Mouse (Mus musculus): Measurements from ENCODE around the gene Fbxo31. TPM values are rescaled to one million over a fixed set of nuclear protein-coding genes. Genes with fewer than 3 reads are reported as not detected.
A peak's percentile ranks its signal among the peaks of the same experiment; 100 is the strongest.

Fbxo31 gene
- polyA plus RNA-seq, 1 experiment from 2014 or later: 20.0 TPM

DNA sequence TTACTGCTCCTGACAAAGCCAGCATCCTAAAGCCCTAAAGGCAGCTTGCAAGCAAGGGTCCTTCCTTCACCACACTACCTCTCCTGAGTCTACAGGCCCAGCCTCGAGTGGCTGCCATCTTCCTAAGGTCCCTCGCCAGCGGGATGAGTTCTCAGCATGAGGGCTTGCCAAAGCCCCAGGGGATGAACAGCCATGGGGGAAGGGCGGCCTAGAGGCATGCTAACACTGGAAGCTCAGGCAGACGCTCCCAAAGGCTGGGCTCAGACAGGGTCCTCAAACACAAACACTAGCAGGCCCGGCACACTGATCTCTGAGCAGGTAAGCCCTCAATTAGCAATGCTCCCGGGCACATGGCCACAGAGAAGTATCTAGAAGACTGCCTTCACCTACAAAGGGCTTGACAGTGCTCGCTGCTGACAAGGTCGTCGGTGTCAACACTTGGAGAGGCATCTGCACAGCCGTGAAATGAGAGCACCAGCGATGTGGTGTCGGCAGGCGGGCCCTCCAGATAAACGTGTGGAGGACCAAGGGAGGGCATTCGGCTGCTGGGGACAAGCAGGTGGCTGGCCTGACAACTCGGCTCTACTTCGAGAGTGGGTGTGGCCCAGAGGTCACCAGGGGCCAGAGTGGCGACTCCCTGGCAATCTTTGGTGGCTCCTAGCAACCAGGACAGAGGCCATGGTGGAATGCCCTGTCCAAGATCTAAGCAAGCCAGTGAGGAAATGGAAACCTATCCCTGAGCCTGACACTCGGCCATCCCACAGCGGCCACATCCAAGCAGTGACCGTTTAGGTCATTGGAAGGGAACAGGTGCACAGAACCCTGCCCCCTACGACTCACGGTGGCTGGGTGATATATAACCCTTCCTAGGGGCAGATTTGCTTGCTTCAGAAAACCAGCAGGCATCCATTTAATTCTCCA is 27.3 kb downstream of the Fbxo31 start:
- no peak for DNase-seq (ENCODE audit: low spot score)
- H3K4me2 ChIP-seq (ENCODE audit: low read depth): no peak overlapping the region
- H3K9ac ChIP-seq (ENCODE audit: low read length): no peak overlapping the region
- no peaks in the 10 kb centered on the region for H3K9me3 ChIP-seq (ENCODE audit: control insufficient read depth, low read length)
- no peak overlapping the region for H3K27ac ChIP-seq (ENCODE audit: low read depth, low read length)
- peaks cover 5% of the 10 kb centered on the region; the same call in 1 of the 2 replicates for H3K36me3 ChIP-seq (ENCODE audit: control insufficient read depth, insufficient read depth, low read length)
- 72% methylated on average over 24 of the region's 24 CpGs for WGBS
- H3K4me3 ChIP-seq (ENCODE audit: low read depth, low read length): no peak overlapping the region
- H3K4me1 ChIP-seq (ENCODE audit: control insufficient read depth, insufficient read depth, low read length): no peaks in the 10 kb centered on the region
- H3K27me3 ChIP-seq (ENCODE audit: control insufficient read depth, insufficient read depth, low read length): no peaks in the 10 kb centered on the region
- ATAC-seq (ENCODE audit: insufficient read depth, low FRiP score, low TSS enrichment): no peak

DNA sequence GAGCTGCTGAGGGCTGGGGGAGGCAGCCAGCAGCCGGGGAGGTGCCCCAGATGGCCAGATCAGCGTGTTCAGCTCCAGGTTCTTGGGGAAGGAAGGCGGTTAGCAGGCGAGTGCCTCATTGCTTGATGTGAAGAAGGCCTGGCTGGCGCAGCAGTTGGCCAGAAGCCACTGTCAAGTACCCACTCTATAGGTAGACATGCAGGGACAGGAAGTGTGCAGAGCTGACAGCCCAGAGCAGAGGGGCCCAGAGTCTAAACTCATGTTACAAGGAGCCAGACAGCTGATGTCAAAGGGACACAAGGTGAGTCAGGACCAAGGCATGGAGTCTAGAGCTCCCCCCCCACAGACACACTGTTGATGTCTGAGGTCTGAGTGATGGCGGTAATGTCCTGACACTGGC is 28.6 kb downstream of the Fbxo31 start:
- no peak for ATAC-seq (ENCODE audit: insufficient read depth, low FRiP score, low TSS enrichment)
- 88% methylated on average over 6 of the region's 6 CpGs for WGBS

DNA sequence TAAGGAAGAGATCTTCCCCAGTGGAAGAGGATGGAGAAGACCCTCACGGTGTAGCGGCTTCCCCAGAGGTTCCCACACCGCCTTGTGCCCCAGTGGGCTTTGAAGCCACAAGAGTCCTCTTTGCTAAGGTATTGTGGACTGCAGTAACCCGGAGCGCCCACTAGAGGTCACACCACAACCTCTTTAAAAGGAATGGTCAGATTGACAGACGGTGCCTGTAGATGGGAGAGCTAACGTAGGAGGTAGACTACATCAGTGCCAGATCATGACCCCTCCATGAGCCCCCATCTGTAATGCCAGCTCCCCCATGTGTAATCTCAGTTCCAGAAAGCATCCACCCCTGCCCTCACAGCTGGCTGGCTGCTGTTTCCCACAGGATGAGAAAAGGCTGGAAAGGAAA is 31.5 kb downstream of the Fbxo31 start:
- H3K4me2 ChIP-seq (ENCODE audit: low read depth): no peak overlapping the region
- peak; percentile 79 for DNase-seq (ENCODE audit: low spot score)
- 9% methylated on average over 7 of the region's 7 CpGs for WGBS
- no peaks in the 10 kb centered on the region for H3K27me3 ChIP-seq (ENCODE audit: control insufficient read depth, insufficient read depth, low read length)
- no peaks in the 10 kb centered on the region for H3K36me3 ChIP-seq (ENCODE audit: control insufficient read depth, insufficient read depth, low read length)
- H3K4me3 ChIP-seq (ENCODE audit: low read depth, low read length): no peak overlapping the region
- no peaks in the 10 kb centered on the region for H3K4me1 ChIP-seq (ENCODE audit: control insufficient read depth, insufficient read depth, low read length)
- no peaks in the 10 kb centered on the region for H3K9me3 ChIP-seq (ENCODE audit: control insufficient read depth, low read length)
- no peak overlapping the region for H3K27ac ChIP-seq (ENCODE audit: low read depth, low read length)
- no peak for ATAC-seq (ENCODE audit: insufficient read depth, low FRiP score, low TSS enrichment)
- no peak overlapping the region for H3K9ac ChIP-seq (ENCODE audit: low read length)

More for the DNA sequence above, 28.6 kb downstream of the Fbxo31 start:
- no peak for DNase-seq (ENCODE audit: low spot score)
- H3K27ac ChIP-seq (ENCODE audit: low read depth, low read length): no peak overlapping the region
- no peak overlapping the region for H3K9ac ChIP-seq (ENCODE audit: low read length)
- no peak overlapping the region for H3K4me2 ChIP-seq (ENCODE audit: low read depth)
- no peaks in the 10 kb centered on the region for H3K4me1 ChIP-seq (ENCODE audit: control insufficient read depth, insufficient read depth, low read length)
- no peaks in the 10 kb centered on the region for H3K27me3 ChIP-seq (ENCODE audit: control insufficient read depth, insufficient read depth, low read length)
- no peaks in the 10 kb centered on the region for H3K9me3 ChIP-seq (ENCODE audit: control insufficient read depth, low read length)
- H3K4me3 ChIP-seq (ENCODE audit: low read depth, low read length): no peak overlapping the region
- H3K36me3 ChIP-seq (ENCODE audit: control insufficient read depth, insufficient read depth, low read length): peaks cover 5% of the 10 kb centered on the region; the same call in 1 of the 2 replicates

DNA sequence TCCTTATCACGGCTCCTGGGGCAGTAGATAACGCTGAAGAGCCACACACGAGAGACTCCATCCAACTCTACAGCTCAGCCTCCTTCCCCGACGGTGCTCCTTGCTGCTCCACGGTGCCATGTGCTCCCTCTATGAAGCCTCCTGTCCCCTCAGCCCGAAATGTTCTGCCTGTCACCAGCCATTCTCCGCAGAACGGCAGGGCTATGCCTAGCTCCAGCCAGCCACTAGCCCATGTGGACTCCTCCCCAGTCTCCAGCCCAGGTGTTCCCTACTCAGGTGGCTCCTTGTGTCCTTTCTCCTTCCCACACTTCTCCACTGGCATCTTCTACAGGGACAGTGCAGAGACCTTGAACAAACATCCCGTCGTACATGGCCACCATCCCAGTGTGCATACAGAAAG is 33.7 kb downstream of the Fbxo31 start:
- 79% methylated on average over 11 of the region's 11 CpGs for WGBS
- Histone ChIP-seq H3K36me3 (ENCODE audit: control insufficient read depth, insufficient read depth, low read length) (no peaks in the 10 kb centered on the region), H3K9ac (ENCODE audit: low read length) (no peak overlapping the region), H3K27ac (ENCODE audit: low read depth, low read length) (no peak overlapping the region), H3K9me3 (ENCODE audit: control insufficient read depth, low read length) (no peaks in the 10 kb centered on the region), H3K4me1 (ENCODE audit: control insufficient read depth, insufficient read depth, low read length) (no peaks in the 10 kb centered on the region), H3K4me2 (ENCODE audit: low read depth) (no peak overlapping the region), H3K4me3 (ENCODE audit: low read depth, low read length) (no peak overlapping the region), H3K27me3 (ENCODE audit: control insufficient read depth, insufficient read depth, low read length) (no peaks in the 10 kb centered on the region)
- DNase-seq (ENCODE audit: low spot score): no peak
- ATAC-seq (ENCODE audit: insufficient read depth, low FRiP score, low TSS enrichment): no peak

DNA sequence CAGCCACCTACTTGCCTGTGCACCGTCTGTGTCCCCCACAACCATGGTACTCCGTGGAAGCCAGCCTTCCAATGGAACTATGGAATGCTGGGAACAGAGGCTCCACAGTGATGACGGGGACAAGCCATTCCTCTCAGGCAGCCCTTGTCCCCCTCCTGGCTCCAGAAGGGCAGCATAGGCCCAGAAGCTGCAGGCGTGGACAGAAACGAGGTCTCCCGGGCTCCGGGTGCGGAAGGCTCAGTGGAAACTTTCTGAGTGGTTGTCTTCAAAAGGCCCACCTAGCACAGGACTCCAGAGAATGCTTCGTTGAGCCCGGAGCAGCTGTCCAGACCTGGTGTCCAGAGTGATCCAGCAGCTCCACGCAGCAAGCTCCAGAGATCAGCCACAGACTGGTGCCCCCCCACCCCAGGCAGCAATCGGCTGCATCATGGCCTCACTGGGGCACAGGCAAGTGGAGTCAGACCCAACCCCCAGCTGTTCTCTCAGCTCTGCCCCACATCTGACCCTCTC is 34.3 kb downstream of the Fbxo31 start, which contains the start of gene 1700018B08Rik:
TSS of gene 1700018B08Rik (minus strand) at position 45 of the 510 bp plus-strand sequence.
- Histone ChIP-seq H3K4me1 (ENCODE audit: control insufficient read depth, insufficient read depth, low read length) (no peaks in the 10 kb centered on the region), H3K9me3 (ENCODE audit: control insufficient read depth, low read length) (no peaks in the 10 kb centered on the region), H3K27me3 (ENCODE audit: control insufficient read depth, insufficient read depth, low read length) (no peaks in the 10 kb centered on the region), H3K9ac (ENCODE audit: low read length) (no peak within 1 kb of the TSS), H3K4me2 (ENCODE audit: low read depth) (no peak within 1 kb of the TSS), H3K4me3 (ENCODE audit: low read depth, low read length) (no peak within 1 kb of the TSS), H3K27ac (ENCODE audit: low read depth, low read length) (no peak within 1 kb of the TSS), H3K36me3 (ENCODE audit: control insufficient read depth, insufficient read depth, low read length) (no peaks in the 10 kb centered on the region)
- 91% methylated on average over 12 of the region's 12 CpGs for WGBS
- no peak for DNase-seq (ENCODE audit: low spot score)
- no peak for ATAC-seq (ENCODE audit: insufficient read depth, low FRiP score, low TSS enrichment)

DNA sequence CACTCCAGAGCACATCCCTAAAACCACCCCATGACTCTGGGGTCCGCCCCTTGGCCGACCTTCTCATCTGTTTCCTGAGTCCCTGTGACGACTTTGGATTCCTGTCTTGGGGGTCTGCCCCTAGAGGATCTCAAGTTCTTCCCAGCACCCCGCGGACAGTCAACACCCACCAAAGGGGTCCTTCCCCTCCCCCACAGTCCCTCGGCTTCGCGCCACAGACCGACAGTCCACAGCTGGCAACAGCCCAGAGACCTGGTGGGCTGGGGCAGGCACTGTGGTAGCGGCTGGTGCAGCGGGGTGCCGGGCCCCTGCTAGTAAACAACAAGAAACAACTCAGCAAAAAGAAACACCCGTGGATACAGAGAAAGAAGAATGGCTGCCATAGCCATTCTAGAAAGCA is 35.7 kb downstream of the Fbxo31 start:
- no peaks in the 10 kb centered on the region for H3K4me1 ChIP-seq (ENCODE audit: control insufficient read depth, insufficient read depth, low read length)
- H3K9me3 ChIP-seq (ENCODE audit: control insufficient read depth, low read length): no peaks in the 10 kb centered on the region
- no peaks in the 10 kb centered on the region for H3K36me3 ChIP-seq (ENCODE audit: control insufficient read depth, insufficient read depth, low read length)
- H3K27me3 ChIP-seq (ENCODE audit: control insufficient read depth, insufficient read depth, low read length): no peaks in the 10 kb centered on the region
- H3K4me2 ChIP-seq (ENCODE audit: low read depth): no peak overlapping the region
- no peak for ATAC-seq (ENCODE audit: insufficient read depth, low FRiP score, low TSS enrichment)
- no peak overlapping the region for H3K27ac ChIP-seq (ENCODE audit: low read depth, low read length)
- WGBS: 73% methylated on average over 13 of the region's 13 CpGs
- no peak overlapping the region for H3K4me3 ChIP-seq (ENCODE audit: low read depth, low read length)
- DNase-seq (ENCODE audit: low spot score): no peak
- no peak overlapping the region for H3K9ac ChIP-seq (ENCODE audit: low read length)

DNA sequence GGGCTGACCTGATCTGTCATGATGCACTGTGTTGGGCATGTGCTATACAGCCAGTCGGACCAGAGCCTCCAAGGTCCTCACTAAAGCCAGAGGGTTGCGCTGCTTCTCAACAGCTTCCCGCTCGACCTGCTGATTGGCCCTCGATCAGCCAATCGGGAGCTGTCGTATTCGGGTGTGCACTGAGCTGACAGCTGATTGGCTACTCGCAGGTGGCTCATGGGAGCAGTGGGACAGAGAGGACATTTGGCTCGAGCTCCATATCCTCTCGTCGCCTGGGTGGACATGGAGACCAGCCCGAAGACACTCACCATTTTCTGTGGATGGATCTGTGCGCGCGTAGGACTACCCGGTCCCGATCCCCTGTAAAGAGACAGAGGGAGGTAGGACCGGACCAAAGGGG is 36.7 kb downstream of the Fbxo31 start:
- H3K9me3 ChIP-seq (ENCODE audit: control insufficient read depth, low read length): no peaks in the 10 kb centered on the region
- DNase-seq (ENCODE audit: low spot score): no peak
- 81% methylated on average over 19 of the region's 19 CpGs for WGBS
- no peak overlapping the region for H3K9ac ChIP-seq (ENCODE audit: low read length)
- H3K27ac ChIP-seq (ENCODE audit: low read depth, low read length): no peak overlapping the region
- no peak for ATAC-seq (ENCODE audit: insufficient read depth, low FRiP score, low TSS enrichment)
- no peaks in the 10 kb centered on the region for H3K36me3 ChIP-seq (ENCODE audit: control insufficient read depth, insufficient read depth, low read length)
- no peaks in the 10 kb centered on the region for H3K4me1 ChIP-seq (ENCODE audit: control insufficient read depth, insufficient read depth, low read length)
- no peak overlapping the region for H3K4me3 ChIP-seq (ENCODE audit: low read depth, low read length)
- no peaks in the 10 kb centered on the region for H3K27me3 ChIP-seq (ENCODE audit: control insufficient read depth, insufficient read depth, low read length)
- no peak overlapping the region for H3K4me2 ChIP-seq (ENCODE audit: low read depth)

DNA sequence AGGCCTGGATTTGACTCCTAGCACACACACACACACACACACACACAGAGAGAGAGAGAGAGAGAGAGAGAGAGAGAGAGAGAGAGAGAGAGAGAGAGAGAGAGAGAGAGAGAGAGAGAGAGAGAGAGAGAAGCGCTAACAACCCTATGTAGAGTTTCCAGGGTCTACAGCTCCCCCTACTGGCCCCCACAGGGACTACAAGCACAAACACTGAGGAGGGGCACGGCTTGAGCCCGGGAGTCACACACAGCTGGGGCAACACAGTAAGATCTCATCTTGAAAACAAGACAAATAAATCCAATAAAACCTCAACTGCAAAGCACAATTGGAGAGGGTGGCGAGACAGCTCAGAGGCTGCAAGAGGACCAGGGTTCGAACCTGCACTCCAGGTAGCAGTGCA is 46.2 kb downstream of the Fbxo31 start:
- DNase-seq (ENCODE audit: low spot score) (peak; percentile 61), ATAC-seq (ENCODE audit: insufficient read depth, low FRiP score, low TSS enrichment) (no peak)
- no peaks in the 10 kb centered on the region for H3K4me1 ChIP-seq (ENCODE audit: control insufficient read depth, insufficient read depth, low read length)
- no peak overlapping the region for H3K9ac ChIP-seq (ENCODE audit: low read length)
- H3K4me2 ChIP-seq (ENCODE audit: low read depth): no peak overlapping the region
- H3K27me3 ChIP-seq (ENCODE audit: control insufficient read depth, insufficient read depth, low read length): no peaks in the 10 kb centered on the region
- WGBS: 53% methylated on average over 5 of the region's 5 CpGs
- no peaks in the 10 kb centered on the region for H3K36me3 ChIP-seq (ENCODE audit: control insufficient read depth, insufficient read depth, low read length)
- no peak overlapping the region for H3K4me3 ChIP-seq (ENCODE audit: low read depth, low read length)
- H3K9me3 ChIP-seq (ENCODE audit: control insufficient read depth, low read length): no peaks in the 10 kb centered on the region
- H3K27ac ChIP-seq (ENCODE audit: low read depth, low read length): no peak overlapping the region

DNA sequence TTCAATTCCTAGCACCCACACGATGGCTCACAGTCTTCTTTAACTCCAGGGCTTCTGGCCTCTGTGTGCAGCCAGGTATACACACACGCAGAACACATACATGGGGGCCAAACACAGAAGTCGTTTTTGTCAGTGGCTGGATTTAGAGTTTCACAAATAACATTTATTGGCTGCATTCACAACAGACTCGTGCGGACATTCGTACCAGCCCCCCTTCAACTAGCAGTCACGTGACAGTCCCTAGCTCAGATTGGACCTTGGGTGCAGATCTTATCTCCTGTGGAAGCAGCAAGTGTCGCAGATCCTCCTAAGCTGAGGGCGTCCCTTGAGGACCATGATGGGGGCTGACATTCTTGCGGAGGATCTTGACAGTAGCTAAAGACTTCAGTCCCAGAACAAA is 48.0 kb downstream of the Fbxo31 start:
- DNase-seq (ENCODE audit: low spot score) (no peak), ATAC-seq (ENCODE audit: insufficient read depth, low FRiP score, low TSS enrichment) (no peak)
- Histone ChIP-seq H3K9ac (ENCODE audit: low read length) (no peak overlapping the region), H3K9me3 (ENCODE audit: control insufficient read depth, low read length) (no peaks in the 10 kb centered on the region), H3K4me3 (ENCODE audit: low read depth, low read length) (no peak overlapping the region), H3K27ac (ENCODE audit: low read depth, low read length) (no peak overlapping the region), H3K27me3 (ENCODE audit: control insufficient read depth, insufficient read depth, low read length) (no peaks in the 10 kb centered on the region), H3K4me2 (ENCODE audit: low read depth) (no peak overlapping the region), H3K36me3 (ENCODE audit: control insufficient read depth, insufficient read depth, low read length) (no peaks in the 10 kb centered on the region), H3K4me1 (ENCODE audit: control insufficient read depth, insufficient read depth, low read length) (no peaks in the 10 kb centered on the region)
- 87% methylated on average over 10 of the region's 10 CpGs for WGBS
